Mouse (Mus musculus) olfactory bulb, adult 2 months (tissue): ENCODE data around the gene Mrpl24. TPM values are rescaled to one million over a fixed set of nuclear protein-coding genes. Genes with fewer than 3 reads are reported as not detected.
"Not testable (repeated sequence)": the region's sequence is repeated elsewhere in the genome, so short reads cannot be mapped to it uniquely, and the experiment has no call there.

ENCODE experiments used
- H3K27ac ChIP-seq: fragments of 200-500 bp; 2 replicates; pipeline ENCODE4 v1.5.1; 2012; ENCODE audit warnings: low read depth, low read length; ENCODE audit not compliant: insufficient read depth
- H3K4me1 ChIP-seq: fragments of 200-500 bp; 2 replicates; pipeline ENCODE4 v1.6.1; 2012; ENCODE audit warnings: low read length; ENCODE audit not compliant: control insufficient read depth, insufficient read depth
- H3K4me3 ChIP-seq: fragments of 200-500 bp; 2 replicates; pipeline ENCODE4 v1.5.1; 2012; ENCODE audit warnings: mild to moderate bottlenecking, low read depth, low read length, moderate library complexity; ENCODE audit not compliant: insufficient read depth
- CTCF ChIP-seq: fragments of 200-500 bp; IDR thresholded peaks from 2 replicates; pipeline ENCODE4 v1.5.1; 2012; ENCODE audit warnings: low read depth, mild to moderate bottlenecking, low read length, moderate library complexity; ENCODE audit not compliant: insufficient read depth
- POLR2A ChIP-seq: fragments of 200-500 bp; IDR thresholded peaks from 2 replicates; pipeline ENCODE4 v1.6.1; 2012; ENCODE audit warnings: mild to moderate bottlenecking, low read depth, low read length, moderate library complexity; ENCODE audit not compliant: insufficient read depth
- WGBS: fragments of 180-500 bp; shearing (Covaris S2); methylation state at CpG from one replicate; pipeline ENCODE4 v1.1.7; 2018; 5-methylcytosine and 5-hydroxymethylcytosine counted together
- polyA plus RNA-seq: library from polyadenylated mRNA; stranded (reverse); fragments of >200 nt; gene quantifications from 2 replicates; pipeline ENCODE4 v1.2.4, GENCODE M21; 2012; ENCODE audit warnings: low replicate concordance; ENCODE audit not compliant: missing spikeins, insufficient read depth, insufficient read length

Gene Mrpl24
- polyA plus RNA-seq, 1 experiment = not detected

DNA sequence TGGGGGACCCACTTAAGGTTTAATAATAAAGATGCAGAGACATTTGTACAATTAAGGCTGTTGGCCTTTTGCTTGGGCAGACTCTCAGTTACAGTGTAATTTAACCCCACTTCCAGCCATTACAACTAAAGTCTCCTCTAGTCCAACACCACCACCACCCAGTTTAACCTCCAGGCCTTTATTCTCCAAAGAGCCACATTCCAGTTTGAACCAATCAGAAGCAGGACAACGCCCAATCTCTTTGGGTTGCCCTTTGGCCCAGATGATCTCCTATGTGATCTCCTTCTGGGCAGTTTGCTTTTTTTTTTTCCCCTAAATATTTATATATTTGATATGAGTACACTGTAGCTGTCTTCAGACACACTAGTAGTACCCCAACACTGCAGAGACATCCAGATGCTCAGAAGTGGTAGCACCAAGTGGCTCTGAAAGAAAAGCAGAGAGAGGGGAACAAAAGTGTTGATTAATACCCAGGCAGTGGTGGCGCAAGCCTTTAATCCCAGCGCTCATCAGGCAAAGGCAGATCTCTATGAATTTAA is 25.9 kb upstream of the Mrpl24 start:
- Histone ChIP-seq H3K27ac (no peak overlapping the region), H3K4me1 (no peaks in the 10 kb centered on the region), H3K4me3 (no peak overlapping the region)
- WGBS = 75% methylated on average over 3 of the region's 3 CpGs
- no peak for TF ChIP-seq POLR2A
- TF ChIP-seq CTCF = no peak

DNA sequence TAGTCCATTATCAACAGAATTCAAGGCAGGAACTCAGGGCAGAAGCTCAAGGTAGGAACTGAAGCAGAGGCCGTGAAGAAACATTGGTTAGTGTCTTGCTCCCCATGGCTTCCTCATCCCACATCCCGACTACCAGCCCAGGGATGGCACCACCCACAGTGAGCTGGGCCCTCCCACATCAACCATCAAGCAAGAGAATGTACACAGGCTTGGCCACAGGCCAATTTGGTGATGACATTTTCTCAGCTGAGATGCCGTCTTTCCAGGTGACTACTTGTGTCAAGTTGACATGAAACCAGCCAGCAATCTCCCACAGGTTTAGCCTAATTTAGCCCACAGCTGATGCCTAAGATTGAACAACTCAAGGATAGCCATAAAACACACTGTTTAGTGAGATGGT is 20.0 kb upstream of the Mrpl24 start:
- 70% methylated on average over 3 of the region's 3 CpGs for WGBS
- no peak for TF ChIP-seq POLR2A
- no peak for TF ChIP-seq CTCF
- no peak overlapping the region for H3K4me3 ChIP-seq
- H3K27ac ChIP-seq = no peak overlapping the region
- no peaks in the 10 kb centered on the region for H3K4me1 ChIP-seq

DNA sequence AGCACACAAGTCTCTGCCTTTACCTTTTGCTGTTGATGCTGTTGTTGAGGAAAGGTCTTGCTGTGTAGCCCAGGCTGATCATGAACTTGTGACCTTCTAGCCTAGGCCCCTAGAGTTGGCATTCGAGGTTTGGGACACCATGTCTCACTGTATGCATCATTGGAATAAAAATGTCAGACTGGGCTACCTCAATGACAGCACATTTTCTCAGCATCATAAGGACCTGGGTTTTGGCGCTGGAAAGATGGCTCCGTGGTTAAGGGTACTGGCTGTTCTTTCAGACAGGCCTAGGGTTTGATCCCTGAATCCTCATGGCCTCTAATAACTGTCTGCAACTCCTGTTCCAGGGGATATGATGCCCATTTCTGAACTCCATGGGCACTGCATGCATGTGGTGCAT is 19.5 kb upstream of the Mrpl24 start:
- H3K4me1 ChIP-seq = no peaks in the 10 kb centered on the region
- TF ChIP-seq POLR2A (no peak), CTCF (no peak)
- H3K27ac ChIP-seq = no peak overlapping the region
- H3K4me3 ChIP-seq = no peak overlapping the region
- 69% methylated on average over 3 of the region's 3 CpGs for WGBS

DNA sequence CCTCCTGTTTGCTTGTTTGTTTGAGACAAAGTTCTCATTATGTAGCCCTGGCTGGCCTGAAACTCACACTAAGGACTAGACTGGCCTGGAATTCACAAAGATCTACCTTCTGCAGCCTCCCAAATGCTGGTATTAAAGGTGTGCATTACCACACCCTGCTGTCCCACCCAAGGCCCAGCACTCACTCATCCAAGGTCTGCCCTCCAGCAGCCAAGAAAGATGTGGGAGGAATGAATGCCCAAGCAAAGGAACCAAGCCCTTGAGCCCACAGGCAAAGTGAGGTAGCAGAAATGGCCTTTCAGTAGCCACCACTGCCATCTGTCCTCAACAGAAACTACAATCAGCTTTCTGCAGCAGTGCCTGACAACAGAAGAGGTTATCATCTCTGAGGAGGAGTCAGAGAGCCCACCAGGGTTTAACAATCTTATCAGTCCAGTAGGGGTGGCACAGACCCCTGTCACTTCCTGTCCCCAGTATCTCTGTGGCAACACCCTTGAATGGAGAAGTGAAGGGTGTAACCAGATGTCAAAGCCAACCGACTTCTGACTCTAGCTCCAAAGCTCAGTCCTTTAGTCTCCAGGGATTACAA is 18.2 kb upstream of the Mrpl24 start:
- H3K4me1 ChIP-seq = no peaks in the 10 kb centered on the region
- no peak overlapping the region for H3K4me3 ChIP-seq
- H3K27ac ChIP-seq = no peak overlapping the region
- WGBS = 74% methylated on average over 1 of the region's 1 CpGs
- TF ChIP-seq CTCF (no peak), POLR2A (no peak)

DNA sequence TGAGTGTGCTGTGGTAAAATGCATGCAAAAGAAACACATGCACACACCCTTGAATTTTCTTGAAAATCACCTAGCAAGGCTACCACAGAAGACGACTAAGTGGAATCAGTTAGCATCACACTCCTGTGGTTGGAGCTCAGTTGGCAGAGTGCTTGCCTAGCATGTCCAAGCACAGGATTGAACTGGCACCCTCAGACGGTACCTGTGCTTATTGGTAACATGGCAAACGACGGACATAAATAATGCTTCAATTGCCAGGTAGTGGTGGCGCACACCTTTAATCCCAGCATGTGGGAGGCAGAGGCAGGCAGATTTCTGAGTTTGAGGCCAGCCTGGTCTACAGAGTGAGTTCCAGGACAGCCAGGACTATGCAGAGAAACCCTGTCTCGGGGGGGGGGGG is 17.3 kb upstream of the Mrpl24 start:
- 81% methylated on average over 6 of the region's 6 CpGs for WGBS

DNA sequence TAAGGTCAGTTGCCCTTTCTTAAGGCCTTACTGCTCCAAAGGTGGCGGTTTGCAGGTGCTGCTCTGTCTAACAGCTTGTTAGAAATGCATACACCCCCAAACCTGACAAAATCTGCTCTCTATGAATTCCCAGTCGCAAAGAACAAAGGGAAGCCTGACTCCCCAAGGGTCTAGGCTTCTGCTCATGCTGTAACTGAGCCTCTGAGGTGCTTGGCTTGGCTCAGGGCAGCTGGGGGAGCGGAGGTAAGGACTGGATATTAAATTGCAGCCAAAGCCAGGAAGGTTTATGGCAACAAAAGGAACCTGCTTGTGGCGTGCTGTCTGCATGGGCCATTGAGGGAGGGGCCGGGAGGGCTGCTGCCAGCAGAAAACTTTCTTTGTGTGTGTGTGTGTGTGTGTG is 15.5 kb upstream of the Mrpl24 start:
- WGBS = 49% methylated on average over 5 of the region's 5 CpGs
- Histone ChIP-seq H3K4me3 (no peak overlapping the region), H3K27ac (no peak overlapping the region), H3K4me1 (peaks cover 6% of the 10 kb centered on the region)
- TF ChIP-seq POLR2A (no peak), CTCF (no peak)

More for the DNA sequence above, 17.3 kb upstream of the Mrpl24 start:
- not testable (repeated sequence) for H3K4me3 ChIP-seq, H3K27ac ChIP-seq, H3K4me1 ChIP-seq

DNA sequence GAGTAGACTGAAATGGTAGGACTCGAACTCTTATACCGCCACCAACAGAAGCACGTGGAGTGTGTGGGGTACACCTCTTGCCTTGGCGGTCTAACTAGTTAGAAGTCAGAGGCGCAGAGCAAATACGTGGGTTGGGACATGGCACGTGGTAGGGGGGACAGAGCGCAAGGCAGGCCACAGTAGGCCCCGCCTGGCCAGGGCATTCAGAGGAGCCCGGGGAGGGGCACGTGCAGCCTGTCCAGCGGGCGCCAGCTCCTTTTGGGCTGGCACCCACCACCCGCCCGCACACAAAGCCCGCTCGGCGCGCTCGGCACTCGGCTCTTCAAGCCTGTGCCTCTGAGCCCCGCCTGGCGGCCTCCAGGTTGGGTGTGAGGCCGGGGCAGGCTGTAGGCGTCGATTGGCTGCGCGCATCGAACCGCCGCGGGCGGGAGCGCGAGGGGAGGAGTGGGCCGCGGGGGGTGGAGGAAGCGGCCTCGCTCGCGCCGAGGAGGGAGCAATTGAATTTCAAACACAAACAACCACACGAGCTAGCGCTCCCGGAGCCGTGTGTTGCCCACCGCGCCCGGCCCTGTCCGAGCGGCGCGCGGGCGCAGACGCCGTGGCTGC is 13.3 kb upstream of the Mrpl24 start, which contains the start of gene Hdgf:
Hdgf (plus strand) TSS at position 442 of the 606 bp plus-strand sequence.
- H3K27ac ChIP-seq = peak within 1 kb of the TSS; percentile 89
- peak within 1 kb of the TSS; percentile 99 for H3K4me3 ChIP-seq
- peaks cover 20% of the 10 kb centered on the region for H3K4me1 ChIP-seq
- peak; percentile 32; the same call in 1 of the 2 replicates for TF ChIP-seq POLR2A
- TF ChIP-seq CTCF = no peak
- WGBS = under 1% methylated on average over 57 of the region's 57 CpGs

DNA sequence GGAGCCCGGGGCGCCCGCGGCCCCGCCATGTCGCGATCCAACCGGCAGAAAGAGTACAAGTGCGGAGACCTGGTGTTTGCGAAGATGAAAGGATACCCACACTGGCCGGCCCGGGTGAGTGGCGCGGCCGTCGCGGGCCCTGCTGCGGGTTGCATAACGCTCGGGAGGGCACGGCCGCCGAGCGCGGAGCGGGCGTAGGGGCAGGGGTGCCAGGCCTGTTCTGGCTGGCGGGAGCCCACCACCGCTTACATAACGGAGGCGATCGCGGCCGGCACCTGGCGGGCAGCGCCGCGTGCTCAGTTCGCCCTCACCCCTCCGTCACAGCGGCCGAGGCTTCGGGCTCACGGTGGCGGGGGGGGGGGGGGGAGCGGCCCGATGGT is 12.7 kb upstream of the Mrpl24 start:
- peak overlapping the region; percentile 99 for H3K4me3 ChIP-seq
- peaks cover 23% of the 10 kb centered on the region for H3K4me1 ChIP-seq
- peak overlapping the region; percentile 89 for H3K27ac ChIP-seq
- WGBS = 1% methylated on average over 46 of the region's 47 CpGs
- TF ChIP-seq POLR2A (no peak), CTCF (no peak)

DNA sequence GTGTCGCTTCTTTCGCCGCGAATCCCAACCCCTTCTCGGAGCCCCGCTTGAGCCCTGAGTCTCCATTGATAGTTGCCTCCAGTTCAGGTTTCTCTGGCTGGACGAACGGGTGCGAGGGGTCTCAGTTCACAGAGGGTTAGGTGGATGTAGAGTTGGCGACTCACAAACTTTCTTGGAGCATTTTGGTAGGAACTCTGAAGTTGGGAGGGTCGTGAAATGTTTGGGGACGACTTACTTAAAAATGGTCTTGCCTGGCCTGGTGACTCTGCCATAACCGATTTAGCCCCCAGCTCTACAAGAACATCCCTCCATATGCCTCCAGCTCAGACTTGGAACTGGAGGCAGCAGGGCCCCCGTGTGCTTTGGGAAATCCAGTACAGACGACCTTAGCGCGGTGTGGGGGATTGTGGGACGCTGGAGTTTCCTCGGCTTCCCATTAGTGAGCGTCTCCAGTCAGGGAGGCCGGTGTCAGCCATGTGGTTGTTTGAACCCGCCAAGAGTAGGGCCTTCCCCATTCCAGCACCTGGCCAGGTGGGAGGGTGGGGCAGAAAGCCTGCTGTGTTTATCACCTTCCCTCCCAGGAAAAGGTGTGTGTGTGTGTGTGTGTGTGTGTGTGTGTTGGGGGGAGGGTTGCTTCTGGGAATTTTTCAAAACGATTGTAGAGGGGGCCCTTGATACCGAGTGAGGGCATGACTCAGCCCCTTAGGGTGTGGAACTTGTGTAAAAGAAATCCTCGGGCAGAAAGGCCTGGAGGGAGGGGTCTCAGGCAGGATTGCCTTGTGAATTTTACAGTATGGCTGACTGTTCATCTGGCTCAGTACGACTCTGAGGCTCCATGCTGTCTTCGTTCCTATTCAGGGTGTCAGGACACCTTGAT is 12.1 kb upstream of the Mrpl24 start:
- Histone ChIP-seq H3K27ac (peak overlapping the region; percentile 89), H3K4me1 (peaks cover 23% of the 10 kb centered on the region), H3K4me3 (peak overlapping the region; percentile 99)
- no peak for TF ChIP-seq CTCF
- TF ChIP-seq POLR2A = no peak
- under 1% methylated on average over 27 of the region's 27 CpGs for WGBS
